Mouse (Mus musculus) G1E (cell line): ENCODE data around the gene Adcy1. TPM values are rescaled to one million over a fixed set of nuclear protein-coding genes. Genes with fewer than 3 reads are reported as not detected.
A peak's percentile ranks its signal among the peaks of the same experiment; 100 is the strongest.

Experiments
- ATAC-seq: 2 replicates; pipeline ENCODE4 v1.8.0; 2016; ENCODE audit warnings: mild to moderate bottlenecking; ENCODE audit not compliant: insufficient number of reproducible peaks, poor library complexity, low FRiP score, severe bottlenecking; ENCODE audit errors: extremely low read depth
- DNase-seq: peaks from one replicate; pipeline ENCODE4 v3.0.0; 2012; ENCODE audit warnings: low spot score
- H3K27me3 ChIP-seq: 2 replicates; pipeline ENCODE4 v1.6.1; 2012; ENCODE audit warnings: mild to moderate bottlenecking, low read length, inconsistent platforms; ENCODE audit not compliant: insufficient read depth
- H3K36me3 ChIP-seq: replicated peaks from 2 replicates; pipeline ENCODE3; 2012; ENCODE audit warnings: mild to moderate bottlenecking, inconsistent platforms
- H3K4me1 ChIP-seq: 2 replicates; pipeline ENCODE4 v1.6.1; 2012; ENCODE audit warnings: low read depth, low read length, inconsistent platforms, mixed read lengths; ENCODE audit not compliant: insufficient read depth
- H3K4me3 ChIP-seq: 2 replicates; pipeline ENCODE4 v1.5.1; 2012; ENCODE audit warnings: low read depth, mild to moderate bottlenecking, inconsistent platforms, low read length, moderate library complexity, mixed read lengths
- H3K9me3 ChIP-seq: replicated peaks from 2 replicates; pipeline ENCODE4 v1.6.1; 2012; ENCODE audit warnings: inconsistent platforms
- CTCF ChIP-seq: IDR thresholded peaks from 2 replicates; pipeline ENCODE4 v1.5.1; 2012; ENCODE audit warnings: low read depth, low read length, inconsistent platforms, mixed read lengths
- GATA1 ChIP-seq: IDR thresholded peaks from 2 replicates; pipeline ENCODE4 v1.6.1; 2012; ENCODE audit warnings: borderline replicate concordance, low read length, inconsistent platforms, mixed read lengths
- GATA2 ChIP-seq: IDR thresholded peaks from 2 replicates; pipeline ENCODE4 v1.6.1; 2012; ENCODE audit warnings: low read depth, low read length, inconsistent platforms, borderline replicate concordance
- POLR2AphosphoS5 ChIP-seq: IDR thresholded peaks from 2 replicates; pipeline ENCODE4 v1.6.1; 2012; ENCODE audit warnings: low read depth, low read length, inconsistent platforms; ENCODE audit not compliant: insufficient replicate concordance
- TAL1 ChIP-seq: conservative IDR thresholded peaks from 2 replicates; pipeline ENCODE4 v1.6.1; 2012; ENCODE audit warnings: low read depth, low read length, inconsistent platforms, mixed read lengths
- polyA plus RNA-seq: library from polyadenylated mRNA; stranded (reverse); fragments of >175 nt; gene quantifications from 2 replicates; pipeline ENCODE4 v1.2.3, GENCODE M21; 2012
- total RNA-seq, 2 experiments: library from RNA; stranded (forward) in 1 of 2; stranded (reverse) in 1 of 2; fragments of 200-1000 nt in 1 of 2; fragments of >200 nt in 1 of 2; fragmentation: Nextera tagmentation in 1 of 2; gene quantifications; 2 replicates each; pipeline ENCODE4 v1.2.3; 2014 to 2017

Adcy1 gene
- total and polyA plus RNA-seq, 3 experiments: 0.16 TPM; not detected in 2

GRCm38 (mm10) chr11:7056121-7056520 is 7.2 kb upstream of the Adcy1 start:
- Histone ChIP-seq H3K4me1 (no peaks in the 10 kb centered on the region), H3K27me3 (no peaks in the 10 kb centered on the region), H3K36me3 (no peaks in the 10 kb centered on the region), H3K9me3 (0 out of 2 replicates have a peak, but pooled peaks cover 3% of the 10 kb centered on the region), H3K4me3 (no peak overlapping the region)
- no peak for TF ChIP-seq CTCF
- TF ChIP-seq TAL1: no peak
- TF ChIP-seq POLR2AphosphoS5: no peak
- TF ChIP-seq GATA1: no peak
- TF ChIP-seq GATA2: no peak
- DNase-seq: no peak
- ATAC-seq: no peak

- H3K4me1 ChIP-seq: no peaks in the 10 kb centered on the region
- no peaks in the 10 kb centered on the region for H3K36me3 ChIP-seq
- H3K9me3 ChIP-seq: peaks cover 8% of the 10 kb centered on the region; the same call in 1 of the 2 replicates
- TF ChIP-seq GATA2 (no peak), TAL1 (no peak)
- H3K4me3 ChIP-seq: no peak overlapping the region
- DNase-seq: no peak
- no peak for ATAC-seq
- H3K27me3 ChIP-seq: no peaks in the 10 kb centered on the region
Observed at GRCm38 (mm10) chr11:7057781-7058180, 5.5 kb upstream of the Adcy1 start.

GRCm38 (mm10) chr11:7061961-7062360 is 1.3 kb upstream of the Adcy1 start:
- Histone ChIP-seq H3K27me3 (no peaks in the 10 kb centered on the region), H3K9me3 (peaks cover 25% of the 10 kb centered on the region), H3K4me1 (no peaks in the 10 kb centered on the region), H3K36me3 (no peaks in the 10 kb centered on the region), H3K4me3 (no peak overlapping the region)
- TF ChIP-seq GATA1: no peak
- no peak for TF ChIP-seq CTCF
- no peak for TF ChIP-seq POLR2AphosphoS5
- TF ChIP-seq TAL1: no peak
- TF ChIP-seq GATA2: no peak
- DNase-seq (no peak), ATAC-seq (no peak)

GRCm38 (mm10) chr11:7062566-7062965 is 723 bp upstream of the Adcy1 start:
- H3K4me3 ChIP-seq: no peak overlapping the region
- no peaks in the 10 kb centered on the region for H3K36me3 ChIP-seq
- TF ChIP-seq GATA1 (no peak), POLR2AphosphoS5 (no peak), GATA2 (no peak), TAL1 (no peak), CTCF (no peak)
- H3K4me1 ChIP-seq: no peaks in the 10 kb centered on the region
- ATAC-seq (no peak), DNase-seq (no peak)
- H3K9me3 ChIP-seq: peaks cover 28% of the 10 kb centered on the region
- H3K27me3 ChIP-seq: no peaks in the 10 kb centered on the region

GRCm38 (mm10) chr11:7063681-7064267 is 485 bp downstream of the Adcy1 start:
- no peak for DNase-seq
- Histone ChIP-seq H3K4me1 (no peaks in the 10 kb centered on the region), H3K36me3 (no peaks in the 10 kb centered on the region), H3K9me3 (peaks cover 34% of the 10 kb centered on the region), H3K27me3 (no peaks in the 10 kb centered on the region), H3K4me3 (peak overlapping the region; percentile 33; the same call in 1 of the 2 replicates)
- no peak for TF ChIP-seq GATA1
- TF ChIP-seq GATA2: no peak
- TF ChIP-seq POLR2AphosphoS5: no peak
- no peak for TF ChIP-seq CTCF
- TF ChIP-seq TAL1: no peak
- no peak for ATAC-seq

- DNase-seq (no peak), ATAC-seq (no peak)
- Histone ChIP-seq H3K9me3 (peaks cover 36% of the 10 kb centered on the region), H3K4me3 (no peak overlapping the region), H3K27me3 (no peaks in the 10 kb centered on the region), H3K36me3 (no peaks in the 10 kb centered on the region), H3K4me1 (no peaks in the 10 kb centered on the region)
- TF ChIP-seq POLR2AphosphoS5 (no peak), GATA1 (no peak), GATA2 (no peak), CTCF (no peak), TAL1 (no peak)
Observed at GRCm38 (mm10) chr11:7064484-7065185, 1.3 kb downstream of the Adcy1 start.

GRCm38 (mm10) chr11:7065388-7065787 is 2.1 kb downstream of the Adcy1 start:
- no peaks in the 10 kb centered on the region for H3K36me3 ChIP-seq
- TF ChIP-seq POLR2AphosphoS5: no peak
- TF ChIP-seq CTCF: no peak
- no peak for TF ChIP-seq TAL1
- no peak for TF ChIP-seq GATA1
- TF ChIP-seq GATA2: no peak
- no peaks in the 10 kb centered on the region for H3K27me3 ChIP-seq
- DNase-seq (no peak), ATAC-seq (no peak)
- H3K4me1 ChIP-seq: no peaks in the 10 kb centered on the region
- peaks cover 40% of the 10 kb centered on the region for H3K9me3 ChIP-seq
- no peak overlapping the region for H3K4me3 ChIP-seq
